Mouse (Mus musculus): ENCODE measurements around the gene Cerk.
A peak's percentile ranks its signal among the peaks of the same experiment; 100 is the strongest.
"Not testable (repeated sequence)": the region's sequence is repeated elsewhere in the genome, so short reads cannot be mapped to it uniquely, and the experiment has no call there.

The Cerk gene

DNA sequence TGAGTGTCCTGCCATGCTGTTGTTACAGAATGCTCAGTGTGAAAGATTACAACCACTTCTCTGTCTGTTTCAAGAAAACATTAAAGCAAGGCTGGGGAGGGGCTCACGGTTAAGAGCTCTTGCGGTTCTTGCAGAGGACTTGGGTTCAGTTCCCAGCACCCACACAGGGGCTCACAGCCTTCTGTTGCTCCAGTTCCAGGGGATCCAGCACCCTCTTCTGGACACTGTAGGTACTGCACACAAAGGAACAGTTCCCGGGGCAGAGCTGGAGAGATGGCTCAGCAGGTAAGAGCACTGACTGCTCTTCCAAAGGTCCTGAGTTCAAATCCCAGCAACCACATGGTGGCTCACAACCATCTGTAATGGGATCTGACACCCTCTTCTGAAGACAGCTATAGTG, 24.1 kb downstream of the Cerk start:
- not testable (repeated sequence) for DNase-seq (ENCODE audit: low spot score)

DNA sequence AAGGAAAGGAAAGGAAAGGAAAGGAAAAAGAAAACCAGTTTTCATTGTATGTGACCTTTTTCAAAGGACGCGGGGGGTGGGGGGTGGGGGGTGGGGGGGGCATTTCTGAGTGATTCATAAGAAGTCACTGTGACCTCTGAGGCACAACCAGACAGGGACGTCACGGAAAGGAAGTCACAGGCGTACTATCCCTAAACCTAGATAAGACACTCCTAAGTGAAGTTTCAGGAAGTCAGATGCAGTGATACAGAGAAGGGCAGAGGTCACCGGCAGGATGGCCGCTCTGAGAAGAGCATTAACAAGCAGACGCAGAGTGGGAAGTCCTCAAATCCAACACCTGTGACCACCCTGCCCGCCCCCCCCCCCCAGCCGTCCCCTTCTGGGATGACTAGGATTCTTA, 25.0 kb downstream of the Cerk start:
- DNase-seq (ENCODE audit: low spot score): no peak

DNA sequence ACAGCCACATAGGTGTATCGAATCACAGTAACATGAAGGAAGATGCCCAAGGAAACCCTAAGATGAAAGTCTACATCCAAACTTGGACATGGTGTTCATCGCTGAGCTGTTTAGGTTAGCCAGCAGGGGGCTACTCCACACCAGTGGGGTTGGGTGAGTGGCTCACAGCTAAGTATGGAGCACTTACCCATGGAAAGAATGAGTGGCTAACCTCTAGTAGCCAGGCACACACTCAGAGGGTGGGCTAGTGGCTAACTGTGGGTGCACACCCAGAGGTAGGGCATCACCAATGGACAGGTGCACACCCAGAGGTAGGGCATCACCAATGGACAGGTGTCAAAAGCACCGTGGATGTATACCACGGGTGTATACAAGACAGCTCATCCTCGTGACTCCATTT, 26.2 kb downstream of the Cerk start:
- DNase-seq (ENCODE audit: low spot score): no peak

DNA sequence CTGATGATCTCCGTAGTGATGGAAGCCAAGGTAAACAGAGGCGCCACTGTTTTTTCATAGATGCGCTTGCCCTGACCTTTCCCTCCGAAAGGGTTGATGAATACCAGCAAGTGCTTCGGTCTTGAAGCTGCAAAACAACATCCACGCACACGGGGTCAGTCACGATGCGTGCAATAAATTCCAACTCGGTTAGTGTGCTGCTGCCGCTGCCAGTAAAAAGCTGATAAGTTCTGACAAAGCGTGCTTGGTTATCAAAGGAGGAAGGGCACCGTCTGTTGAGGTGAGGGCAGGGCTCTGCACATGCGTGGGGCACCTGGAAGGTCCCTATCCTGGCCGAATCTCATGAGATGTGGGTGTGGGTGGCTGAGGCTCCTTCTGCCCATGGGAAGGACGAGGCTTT, 26.8 kb downstream of the Cerk start:
- DNase-seq (ENCODE audit: low spot score): no peak

DNA sequence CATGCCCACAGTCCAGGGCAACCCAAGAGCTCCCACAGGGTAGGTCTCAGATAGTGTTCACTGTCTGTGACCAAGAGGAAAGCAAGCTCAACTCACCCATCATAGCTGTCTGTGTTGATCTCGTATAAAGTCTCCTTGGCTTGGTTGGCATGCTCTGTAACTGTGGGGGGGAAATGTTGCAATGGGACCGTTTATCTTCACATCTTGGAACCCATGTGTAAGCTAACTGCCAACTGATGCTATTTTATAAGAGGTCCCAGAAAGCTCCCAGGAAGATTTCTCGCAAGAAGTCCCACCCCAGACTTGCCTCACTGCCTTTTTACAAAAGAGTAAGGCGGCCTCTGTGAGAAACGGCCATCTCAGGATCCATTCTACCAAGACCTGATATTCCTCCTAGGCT, 29.4 kb downstream of the Cerk start:
- no peak for DNase-seq (ENCODE audit: low spot score)

DNA sequence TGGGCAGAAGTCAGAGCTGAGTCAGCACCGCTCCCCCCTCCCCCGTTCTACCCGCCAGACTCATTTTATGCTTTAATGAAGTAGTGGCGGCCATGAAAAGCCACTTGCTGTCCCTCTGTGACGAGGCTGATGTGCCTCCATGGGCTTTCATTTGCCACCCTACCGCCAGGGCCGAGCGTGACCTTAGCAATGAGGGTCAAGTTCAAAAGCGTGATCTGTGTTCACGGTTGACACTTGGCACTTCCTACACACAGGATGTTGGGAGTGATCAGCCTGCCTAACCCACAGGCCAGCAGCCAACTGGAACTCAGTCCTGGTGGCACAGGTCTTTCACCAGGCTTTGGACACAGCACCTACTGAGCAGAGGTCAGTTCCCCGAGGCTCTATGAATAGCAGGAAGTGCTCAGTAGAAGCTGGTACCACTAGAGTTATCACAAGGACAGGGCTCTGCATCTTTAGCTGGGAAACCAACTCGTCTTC, 32.4 kb downstream of the Cerk start:
- no peak for DNase-seq (ENCODE audit: low spot score)

DNA sequence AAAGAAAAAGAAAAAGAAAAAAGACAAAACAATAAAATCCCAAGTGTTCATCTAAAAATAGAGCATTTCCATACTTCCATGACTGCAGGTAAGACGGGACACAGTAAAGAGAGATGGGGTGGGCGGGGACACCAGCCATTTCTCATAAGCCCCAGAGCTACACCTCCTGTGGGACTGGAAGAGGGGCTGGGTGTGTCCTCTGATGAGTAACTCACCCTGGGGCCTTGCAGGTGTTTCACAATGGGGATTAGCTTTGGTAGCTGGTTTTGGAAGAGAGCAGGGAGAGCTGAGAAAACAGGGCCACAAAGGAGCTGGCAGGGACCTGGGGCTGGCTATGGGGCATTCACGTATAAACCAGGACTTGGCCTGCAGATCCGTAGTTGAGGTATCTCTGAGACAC, 35.3 kb downstream of the Cerk start:
- no peak for DNase-seq (ENCODE audit: low spot score)

DNA sequence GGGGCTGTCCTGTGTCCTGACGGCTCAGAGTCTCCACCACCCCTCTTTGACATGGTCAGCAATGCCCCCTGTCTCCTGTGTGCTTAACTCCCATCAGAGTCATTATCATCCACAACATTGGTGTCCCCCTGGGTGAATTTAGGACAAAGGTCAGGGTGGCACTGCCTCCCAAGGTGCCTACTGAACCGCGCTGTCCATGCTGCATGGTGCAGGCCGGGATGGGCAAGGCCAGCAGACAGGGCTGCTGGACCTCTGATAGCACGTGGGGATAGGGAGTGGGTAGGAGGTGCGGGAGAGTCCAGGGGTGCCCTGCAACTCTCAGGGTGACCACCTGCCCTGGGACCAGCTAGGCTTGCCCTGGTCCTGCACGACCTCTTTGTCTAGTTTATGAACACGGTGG, 39.0 kb downstream of the Cerk start:
- DNase-seq (ENCODE audit: low spot score): no peak

DNA sequence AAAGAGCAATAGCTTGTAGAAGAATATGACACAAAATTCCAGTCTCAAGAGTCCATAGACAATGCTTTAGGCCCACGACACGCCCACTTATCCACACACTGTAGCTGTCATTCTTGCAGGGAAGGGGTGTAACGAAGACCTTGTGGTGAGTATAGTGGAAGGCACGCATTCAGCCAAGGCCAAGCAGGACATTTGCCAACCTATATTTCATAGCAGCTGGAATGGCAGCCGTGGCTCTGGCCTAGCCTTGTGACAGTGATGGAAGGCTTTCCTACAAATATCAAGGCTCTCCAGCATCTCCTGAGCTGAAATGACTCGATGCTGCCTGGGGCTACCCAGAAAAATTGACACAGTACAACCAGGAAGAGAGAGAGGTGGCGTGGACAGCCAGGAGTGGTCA, 40.9 kb downstream of the Cerk start:
- no peak for DNase-seq (ENCODE audit: low spot score)

DNA sequence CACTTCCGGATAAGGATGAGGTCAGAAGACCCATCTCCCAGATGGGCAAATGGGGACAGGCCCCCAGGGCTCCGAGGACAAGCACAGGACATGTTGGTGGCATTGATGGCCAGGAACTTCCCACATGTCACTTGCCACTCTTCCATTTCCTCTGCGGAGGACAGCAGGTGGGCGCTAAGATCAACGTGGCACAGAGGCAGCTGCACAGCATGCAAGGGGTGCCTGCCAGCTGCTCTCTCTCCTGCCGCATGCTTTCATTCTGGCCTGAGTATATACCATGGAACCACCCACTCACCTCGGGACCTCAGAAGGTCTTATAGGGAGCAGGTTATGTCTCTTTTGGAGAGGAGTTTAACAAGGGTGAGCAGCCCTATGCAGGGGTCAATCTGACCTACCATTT, 41.4 kb downstream of the Cerk start:
- no peak for DNase-seq (ENCODE audit: low spot score)

DNA sequence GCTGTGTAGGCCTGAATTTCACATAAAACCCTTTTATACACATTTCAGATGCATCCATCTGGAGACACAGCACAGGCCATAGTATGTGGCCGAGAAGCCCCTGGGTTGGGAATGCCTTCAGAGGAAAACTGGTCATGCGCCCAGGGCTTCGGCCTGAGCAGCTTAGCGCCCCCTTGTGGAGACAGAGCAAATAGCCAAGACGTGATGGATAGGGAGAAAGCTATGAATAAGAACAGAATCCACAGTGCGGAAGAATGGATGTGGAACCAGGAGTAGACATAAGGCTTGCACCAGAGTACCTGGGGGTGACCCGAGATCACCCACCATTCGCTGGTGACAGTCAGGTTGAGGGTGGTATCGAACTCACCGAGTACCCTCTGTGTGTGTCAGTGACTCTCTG, 45.6 kb downstream of the Cerk start:
- peak; percentile 81 for DNase-seq (ENCODE audit: low spot score)

DNA sequence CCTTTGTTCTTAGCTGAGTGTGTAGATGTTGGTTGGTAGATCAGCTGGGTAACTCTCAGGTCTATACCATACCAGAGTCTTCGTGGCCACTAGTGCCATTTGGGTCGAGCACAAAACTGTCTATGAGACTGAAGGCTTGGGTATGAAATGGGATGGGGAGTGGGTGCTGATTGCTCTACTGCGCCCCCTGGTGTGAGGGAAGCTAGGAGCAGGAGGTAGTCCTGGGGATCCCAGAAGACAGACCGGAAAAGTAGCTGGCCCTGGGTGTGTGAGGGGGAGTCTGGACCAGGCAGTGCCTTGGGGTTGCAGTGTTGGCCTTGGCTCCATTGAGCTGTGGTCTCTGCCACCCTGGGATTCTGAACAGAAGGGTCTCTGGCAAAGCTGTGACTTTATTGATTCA, 48.3 kb downstream of the Cerk start:
- peak; percentile 36 for DNase-seq (ENCODE audit: low spot score)

DNA sequence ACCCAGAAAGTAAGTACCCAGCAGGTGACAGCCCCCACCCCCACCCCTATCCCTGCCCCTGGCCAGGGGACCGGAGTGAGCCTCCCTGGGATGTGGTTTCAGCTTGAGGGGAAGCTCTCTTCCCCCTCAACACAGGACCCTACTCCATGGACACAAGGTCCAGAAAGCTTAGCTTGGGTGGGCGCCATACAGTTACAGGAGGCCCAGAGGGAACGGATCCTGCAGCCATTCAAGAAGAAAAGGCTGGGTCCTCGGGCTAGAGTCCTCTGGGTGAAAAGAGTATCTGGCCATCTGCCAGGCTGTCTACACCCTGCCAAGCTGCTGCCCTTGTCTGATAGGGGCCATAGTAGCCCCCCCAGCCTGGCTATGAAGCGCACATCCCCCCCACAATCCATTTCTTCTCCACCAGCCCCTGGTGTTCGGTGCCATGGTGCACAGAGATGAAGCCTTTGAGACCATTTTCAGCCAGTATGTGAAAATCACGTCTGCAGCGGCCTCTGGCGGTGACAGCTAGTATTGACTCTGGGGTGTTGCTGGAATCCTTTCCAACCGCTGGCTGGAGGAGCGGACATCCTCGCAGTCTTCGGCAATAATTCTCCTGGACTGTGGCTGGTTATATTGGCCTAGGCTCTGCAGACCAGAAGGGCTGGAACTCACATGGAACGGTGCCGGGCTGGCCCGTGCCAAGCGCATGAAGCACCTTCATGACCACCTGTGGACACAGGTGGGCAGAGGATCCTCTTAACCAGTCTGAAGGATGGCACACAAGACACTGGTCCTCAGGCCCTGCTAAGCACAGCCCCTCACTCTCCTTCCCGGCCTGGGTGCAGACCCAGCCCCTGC, 50.8 kb downstream of the Cerk start:
- peak; percentile 92 for DNase-seq (ENCODE audit: low spot score)

DNA sequence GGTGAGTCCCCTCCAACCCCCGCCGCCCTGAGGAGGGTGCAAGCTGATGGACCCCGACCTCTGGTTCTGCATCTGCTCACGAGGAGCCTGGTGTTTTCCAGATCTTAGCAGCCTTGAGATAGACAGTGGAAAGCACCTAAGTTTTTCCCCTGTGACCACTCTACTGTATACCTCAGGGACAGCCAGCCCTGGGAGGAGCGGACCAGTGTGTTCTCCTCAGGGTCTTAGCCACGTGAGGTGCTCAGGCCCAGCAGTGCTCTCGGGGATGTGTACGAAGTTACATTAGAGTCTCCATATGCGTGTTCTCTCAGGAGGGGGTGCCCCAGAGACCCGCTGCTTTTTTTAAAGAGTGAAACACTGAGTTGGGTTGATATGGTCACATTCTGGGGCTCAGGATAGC, 55.3 kb downstream of the Cerk start:
- no peak for DNase-seq (ENCODE audit: low spot score)

DNA sequence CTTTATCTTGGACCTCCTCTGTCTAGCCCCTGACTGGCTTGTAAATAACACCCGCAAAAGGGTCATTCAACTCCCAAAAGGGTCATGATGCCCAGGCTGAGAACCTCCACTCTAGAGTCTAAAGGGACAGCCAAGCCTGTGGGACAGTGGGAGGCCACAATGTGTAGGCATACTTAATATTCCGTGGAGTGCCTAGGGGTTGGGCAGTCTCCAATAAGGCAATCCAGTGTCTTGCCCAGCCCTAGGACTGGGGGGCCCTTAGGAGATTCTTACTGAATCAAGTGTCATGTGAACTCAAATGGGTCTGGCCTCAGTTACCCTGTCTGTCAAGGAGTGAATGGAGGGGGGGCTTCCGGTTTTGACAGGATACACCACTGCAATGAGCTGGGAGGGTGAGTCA, 56.9 kb downstream of the Cerk start:
- DNase-seq (ENCODE audit: low spot score): no peak

DNA sequence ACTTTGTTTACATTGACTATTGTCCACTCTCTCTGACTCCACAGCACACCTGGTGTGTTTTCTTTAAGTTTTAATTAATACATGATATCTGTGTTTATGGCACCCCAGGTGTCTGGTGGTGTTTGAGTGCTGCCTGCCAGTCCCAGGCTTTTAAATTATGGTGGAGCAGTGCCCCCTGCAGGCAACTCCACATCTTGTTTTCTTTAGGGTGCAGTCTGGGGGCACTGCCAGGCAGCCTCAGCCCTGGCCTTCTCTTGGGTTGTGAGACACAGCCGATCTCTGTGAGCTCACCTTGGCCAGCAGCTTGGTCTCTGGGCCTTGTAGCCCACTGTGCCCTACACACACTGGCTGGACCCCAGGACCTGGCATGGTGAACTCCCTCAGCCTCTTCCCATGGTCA, 61.6 kb downstream of the Cerk start:
- DNase-seq (ENCODE audit: low spot score): peak; percentile 73

DNA sequence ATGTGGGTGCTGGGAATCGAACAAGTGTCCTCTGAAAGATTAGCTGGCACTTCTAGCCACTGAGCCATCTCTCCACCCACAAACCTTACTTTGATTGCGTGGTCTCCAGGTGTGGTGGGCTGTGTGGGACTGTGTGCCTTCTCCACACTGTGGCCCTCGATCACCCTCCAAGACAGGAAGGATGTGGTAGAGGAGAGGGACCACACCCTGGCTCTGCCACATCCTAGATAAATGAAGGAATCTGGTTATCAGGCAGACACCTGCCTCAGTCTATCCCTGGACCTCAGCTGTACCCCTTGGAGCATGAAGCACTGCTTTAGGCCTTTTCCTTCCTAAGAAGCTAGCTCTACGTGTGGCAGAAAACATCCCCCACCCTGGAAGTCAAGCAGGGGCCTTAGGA, 62.5 kb downstream of the Cerk start:
- no peak for DNase-seq (ENCODE audit: low spot score)

DNA sequence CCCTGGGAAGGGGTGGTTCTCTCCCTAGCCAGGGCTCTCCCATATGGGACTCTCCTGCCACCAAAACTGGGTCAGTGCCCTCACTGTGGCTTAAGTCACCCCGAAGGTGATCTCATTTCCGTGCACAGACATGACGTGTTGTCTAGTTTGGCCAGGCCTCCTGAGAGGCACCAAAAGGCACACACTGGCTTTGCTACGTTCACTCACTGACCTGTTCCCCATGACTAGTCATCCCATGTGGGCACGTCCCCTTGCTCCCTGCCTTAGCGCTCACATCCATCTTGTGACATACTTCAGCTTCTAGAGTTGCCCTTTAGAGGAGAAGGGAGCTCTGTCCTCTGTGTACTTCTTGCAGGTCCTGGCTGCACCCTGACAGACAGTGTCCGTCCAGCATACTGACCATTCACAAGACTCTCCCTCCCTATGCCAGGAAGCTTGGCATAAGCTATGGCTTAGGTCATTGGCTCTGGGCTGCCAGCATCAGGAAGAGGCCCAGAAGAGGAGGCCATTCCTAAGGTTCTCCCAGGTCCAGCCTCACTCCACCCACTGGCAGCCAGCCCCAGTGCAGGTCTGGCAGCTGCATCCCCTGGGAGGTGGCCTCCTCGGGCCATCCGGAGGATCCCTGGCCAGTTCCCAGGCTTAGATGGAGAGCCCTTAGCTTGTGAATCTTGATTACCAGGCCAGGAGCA, 63.5 kb downstream of the Cerk start:
- no peak for DNase-seq (ENCODE audit: low spot score)

DNA sequence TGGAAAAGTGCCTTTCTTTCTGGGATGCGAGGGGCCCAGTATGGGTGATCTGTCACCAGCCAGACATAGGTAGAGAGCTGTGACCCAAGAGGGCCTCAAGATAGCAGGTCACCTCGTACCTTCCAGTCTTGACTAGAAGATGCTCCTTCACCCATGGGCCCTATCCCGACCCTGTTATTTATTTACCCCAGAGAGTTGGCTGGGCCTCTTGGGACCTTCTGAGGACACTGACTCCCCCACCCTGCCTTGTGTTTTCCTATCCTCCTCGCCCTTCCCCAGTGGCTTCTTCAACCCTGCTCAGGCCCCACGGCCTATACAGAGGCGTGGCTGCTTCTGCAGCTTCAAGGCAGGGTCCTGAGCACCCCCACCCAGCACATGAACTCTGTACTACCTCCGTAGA, 66.8 kb downstream of the Cerk start:
- no peak for DNase-seq (ENCODE audit: low spot score)

DNA sequence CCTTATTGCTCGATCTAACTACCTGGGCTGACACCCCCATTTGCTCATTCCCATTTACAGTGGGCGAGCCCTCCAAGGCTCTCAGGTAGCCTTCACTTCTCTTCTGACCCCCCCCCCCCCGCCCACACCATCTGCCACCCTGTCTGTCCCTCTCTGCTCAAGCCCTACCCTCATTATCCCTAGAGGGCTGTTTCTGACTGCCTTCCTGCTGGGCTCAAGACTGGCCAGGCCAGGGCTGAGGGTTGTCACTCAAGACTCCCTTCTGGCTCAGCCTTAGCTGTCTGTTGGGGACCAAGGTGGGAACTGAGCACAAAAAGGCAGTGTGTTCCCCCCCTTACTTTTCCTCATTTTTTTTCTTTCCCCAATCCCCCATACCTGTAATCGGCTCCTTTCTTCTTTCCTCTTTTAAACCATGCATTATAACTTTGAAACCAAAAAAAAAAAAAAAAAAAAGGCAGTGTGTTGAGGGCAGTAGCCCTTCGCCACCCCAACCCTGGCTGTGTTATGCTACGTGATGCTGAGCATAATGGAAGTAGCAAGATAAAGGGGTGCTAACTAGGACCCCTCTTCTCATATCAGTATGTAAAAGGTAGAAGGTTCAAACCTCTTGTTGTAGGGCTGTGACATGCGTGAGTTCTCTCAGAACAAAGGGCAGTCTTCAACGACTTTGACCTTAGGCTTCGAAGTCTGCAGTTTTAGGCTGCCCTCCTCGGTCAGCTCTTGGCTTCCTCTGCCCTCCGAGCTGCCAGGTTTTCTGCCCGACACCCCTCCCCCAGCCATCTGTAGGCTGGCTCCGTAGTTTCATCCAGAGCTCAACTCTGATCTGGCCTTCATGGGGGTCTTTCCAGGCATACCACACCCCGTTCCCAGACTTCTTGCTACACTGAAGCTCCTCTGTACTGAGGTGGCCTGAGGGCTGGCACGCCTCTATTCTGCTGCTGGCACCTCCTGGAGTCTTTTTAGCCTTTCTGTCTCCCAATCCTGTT, 68.5 kb downstream of the Cerk start:
- DNase-seq (ENCODE audit: low spot score): no peak

DNA sequence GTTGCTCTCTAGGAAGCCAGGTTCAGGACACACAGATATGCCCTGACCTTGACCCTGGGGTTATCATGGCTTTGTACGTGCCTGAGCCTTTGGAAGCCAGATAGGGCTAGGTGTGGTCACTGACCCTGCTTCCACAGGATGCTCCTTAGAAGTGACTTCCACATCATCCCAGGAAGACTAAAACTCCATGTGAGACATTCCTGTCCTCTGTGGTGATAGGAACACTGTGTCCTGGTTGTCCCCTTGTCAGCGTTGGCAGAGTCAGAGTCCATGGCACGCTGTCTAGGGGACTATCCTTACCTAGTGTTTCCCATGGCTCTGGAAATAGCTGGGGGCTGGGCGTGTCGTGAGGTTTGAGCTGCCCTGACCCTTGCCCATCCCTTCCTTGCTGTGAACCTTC, 69.5 kb downstream of the Cerk start:
- no peak for DNase-seq (ENCODE audit: low spot score)

DNA sequence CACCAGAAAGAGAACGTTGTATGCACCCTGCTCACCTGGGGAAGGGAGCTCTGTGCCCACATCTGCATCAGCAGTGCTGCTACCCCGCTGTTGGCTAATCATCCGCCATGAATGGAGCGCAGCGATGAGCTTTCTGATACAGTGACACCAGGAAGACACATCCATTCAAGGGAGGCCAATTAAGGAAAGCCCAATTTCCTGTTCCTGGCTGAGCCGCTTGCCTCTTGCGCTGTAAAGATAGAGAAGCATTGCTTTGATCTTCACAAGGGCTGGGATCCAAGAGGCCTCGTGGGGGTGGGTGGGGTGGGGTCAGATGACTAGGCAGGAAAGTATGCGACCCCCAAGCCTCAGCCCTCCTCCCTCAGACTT, 72.6 kb downstream of the Cerk start:
- peak; percentile 37 for DNase-seq (ENCODE audit: low spot score)

Measured in embryo, embryonic 10.5 days (tissue).